Mouse (Mus musculus) liver, postnatal 0 days (tissue): Measurements from ENCODE around the gene Pld5.

Experiments used
- CTCF ChIP-seq: sonication (generic); IDR thresholded peaks from 2 replicates; pipeline ENCODE4 v1.5.1; 2016; ENCODE audit warnings: antibody characterized with exemption, low read depth
- EP300 ChIP-seq: IDR thresholded peaks from 2 replicates; pipeline ENCODE4 v1.6.1; 2016; ENCODE audit warnings: antibody characterized with exemption, low read depth, mild to moderate bottlenecking

DNA sequence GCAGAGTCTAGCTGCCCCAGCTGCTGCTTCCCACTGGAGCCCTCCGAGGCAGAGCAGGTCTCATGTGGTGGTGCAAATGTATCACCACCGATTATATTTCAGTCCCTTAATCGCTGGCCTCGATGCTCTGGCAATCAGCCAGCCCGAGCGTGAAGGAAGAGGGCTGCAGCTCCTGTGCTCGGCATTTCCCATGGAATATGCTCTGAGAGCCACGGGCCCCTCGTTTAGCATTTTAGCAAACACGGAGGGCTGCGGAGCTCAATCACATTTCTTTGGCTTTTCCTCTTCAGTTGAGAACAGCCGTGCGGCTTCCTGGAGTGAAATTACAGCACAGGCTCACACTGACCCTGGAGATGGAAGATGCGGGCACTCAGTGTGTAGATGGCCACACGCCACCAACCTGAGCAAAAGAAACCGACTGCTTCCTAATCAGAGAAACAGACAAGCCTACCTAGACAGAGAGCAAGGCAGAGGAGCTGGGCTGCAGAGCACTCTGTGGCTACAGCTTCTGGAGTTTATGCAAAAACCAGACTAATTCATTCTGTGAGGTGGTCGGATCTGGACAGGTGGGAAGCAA lies 61.4 kb downstream of the Pld5 start:
- TF ChIP-seq EP300 (no peak), CTCF (no peak)
